Mouse (Mus musculus) cerebellum, adult 9-10 months (tissue): ENCODE measurements around the gene Mta3.
"Not testable (repeated sequence)": the region's sequence is repeated elsewhere in the genome, so short reads cannot be mapped to it uniquely, and the experiment has no call there.

Experiments
- DNase-seq: peaks from one replicate; pipeline ENCODE4 v3.0.0; 2022

Gene Mta3

DNA sequence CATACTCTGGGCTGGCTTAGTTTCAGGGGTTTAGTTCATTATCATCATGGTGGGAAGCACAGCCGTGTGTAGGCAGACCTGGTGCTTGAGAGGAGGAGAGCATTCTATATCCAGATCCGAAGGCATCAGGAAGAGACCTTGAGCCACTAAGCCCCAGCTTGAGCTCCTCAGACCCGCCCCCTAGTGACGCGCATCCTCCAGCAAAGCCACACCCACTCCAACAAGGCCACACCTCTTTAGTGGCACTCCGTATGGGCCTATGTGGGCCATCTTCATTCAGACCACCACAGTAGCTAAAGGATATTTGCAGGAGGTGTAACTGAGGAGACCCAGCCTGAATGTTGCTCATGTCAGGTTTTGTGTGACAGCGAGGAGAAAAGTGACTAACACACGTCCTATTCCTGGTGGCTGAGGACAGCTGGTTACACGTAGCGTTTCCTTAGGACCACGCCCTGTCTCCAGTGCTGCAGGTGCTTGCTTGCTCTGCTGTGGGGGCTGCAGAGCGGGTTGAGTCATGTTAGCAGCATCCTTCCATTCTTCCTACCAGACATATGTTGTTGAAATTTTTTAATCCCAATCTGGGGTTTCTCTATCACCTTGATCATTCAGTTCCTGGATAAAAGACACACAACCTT, 148.4 kb downstream of the Mta3 start:
- DNase-seq: no peak

DNA sequence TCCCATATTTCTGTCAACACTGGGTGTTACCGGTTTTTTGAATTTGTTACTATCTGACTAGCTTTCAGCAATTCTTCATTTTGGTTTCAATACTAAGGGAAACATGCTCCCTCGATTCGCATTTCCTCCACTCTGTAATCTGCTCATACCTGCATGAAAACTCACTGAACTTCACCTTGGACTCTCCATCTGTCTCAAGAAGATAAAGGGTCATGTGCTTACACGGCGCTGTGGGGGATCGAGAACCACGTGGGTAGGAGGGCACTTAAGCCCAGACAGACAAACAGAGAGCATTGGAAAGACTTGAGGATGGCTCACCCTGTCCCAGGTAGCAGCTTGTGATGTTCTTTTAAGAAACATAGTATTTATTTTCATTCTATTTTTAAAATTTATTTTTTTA, 152.4 kb downstream of the Mta3 start:
- no peak for DNase-seq

DNA sequence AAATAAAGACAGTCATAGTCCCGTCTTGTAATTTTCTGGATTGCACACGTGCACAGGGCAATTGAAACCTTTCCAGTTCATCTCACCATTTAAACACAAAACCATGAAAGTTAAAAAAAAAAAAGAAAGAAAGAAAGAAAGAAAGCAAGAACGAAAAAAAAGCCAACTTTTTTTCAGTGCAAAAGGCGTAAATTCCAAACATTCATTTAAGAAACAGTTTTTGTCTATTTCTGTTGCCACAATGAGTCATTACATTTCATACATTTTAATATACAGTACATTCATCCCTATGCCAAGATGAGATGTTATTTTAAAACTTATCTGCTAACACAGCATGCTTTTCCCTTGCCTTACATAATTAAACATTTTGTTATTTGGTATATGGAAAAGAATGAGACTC, 153.7 kb downstream of the Mta3 start:
- no peak for DNase-seq

DNA sequence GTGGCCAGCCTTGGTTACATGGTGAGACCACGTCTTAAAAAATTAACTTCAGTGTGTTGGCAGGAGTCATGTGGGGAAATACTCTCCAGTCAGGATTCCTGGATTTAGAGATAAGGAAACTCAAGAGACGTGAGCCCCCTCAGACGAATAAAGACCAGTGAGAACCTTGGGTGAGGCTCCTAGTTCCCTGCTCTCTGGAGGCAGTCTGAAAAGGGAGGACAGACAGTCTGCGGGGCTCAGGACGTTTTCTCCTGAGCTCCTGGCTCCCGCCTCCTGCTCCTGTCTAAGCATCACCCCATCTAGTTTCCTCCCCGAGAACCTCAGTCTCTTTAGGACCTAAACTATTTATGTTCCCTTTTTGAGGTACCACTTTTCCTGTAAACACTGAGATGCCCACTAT, 154.3 kb downstream of the Mta3 start:
- no peak for DNase-seq

DNA sequence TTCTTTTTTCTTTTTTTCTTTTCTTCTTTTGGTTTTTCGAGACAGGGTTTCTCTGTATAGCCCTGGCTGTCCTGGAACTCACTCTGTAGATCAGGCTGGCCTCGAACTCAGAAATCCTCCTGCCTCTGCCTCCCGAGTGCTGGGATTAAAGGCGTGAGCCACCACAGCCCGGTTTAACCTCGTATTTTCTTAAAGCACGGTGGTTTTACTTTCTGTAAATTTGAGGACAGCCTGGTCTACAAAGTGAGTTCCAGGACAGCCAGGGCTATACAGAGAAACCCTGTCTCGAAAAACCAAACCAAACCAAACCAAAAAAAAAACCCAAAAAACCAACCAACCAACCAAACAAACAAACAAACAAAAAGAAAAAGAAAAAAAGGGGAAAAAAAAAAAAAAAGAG, 155.0 kb downstream of the Mta3 start:
- not testable (repeated sequence) for DNase-seq

DNA sequence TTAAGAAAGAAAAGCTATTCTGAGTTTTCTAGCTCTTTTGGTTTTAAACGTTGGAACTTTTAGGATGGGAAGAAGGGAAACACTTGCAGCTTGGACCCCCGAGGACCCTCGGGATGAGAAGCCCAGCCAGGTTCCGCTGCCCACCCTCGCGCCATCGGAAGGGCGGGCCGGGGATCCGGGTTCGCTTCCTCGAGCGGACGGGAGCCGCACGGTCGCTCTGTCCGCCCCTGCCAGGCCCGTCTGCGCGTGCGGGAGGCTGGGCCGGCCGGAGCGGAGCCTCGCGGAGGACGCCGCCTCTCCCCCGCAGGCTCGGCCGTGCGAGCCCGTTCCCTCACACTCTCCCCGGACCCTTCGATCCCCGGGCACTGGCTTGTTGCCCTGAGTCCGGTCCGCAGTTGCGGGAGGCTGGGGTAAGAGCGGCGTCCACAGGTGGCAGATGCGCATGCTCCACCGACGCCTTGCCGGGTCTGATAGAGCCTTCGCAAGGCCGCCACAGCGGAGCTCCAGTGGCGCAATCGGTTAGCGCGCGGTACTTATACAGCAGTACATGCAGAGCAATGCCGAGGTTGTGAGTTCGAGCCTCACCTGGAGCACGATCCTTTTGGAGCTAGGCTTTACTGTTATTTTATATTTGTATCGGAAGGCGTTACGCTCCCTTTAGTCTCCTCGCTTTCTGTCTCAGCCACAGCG, 155.6 kb downstream of the Mta3 start:
- peak; percentile 98 for DNase-seq

DNA sequence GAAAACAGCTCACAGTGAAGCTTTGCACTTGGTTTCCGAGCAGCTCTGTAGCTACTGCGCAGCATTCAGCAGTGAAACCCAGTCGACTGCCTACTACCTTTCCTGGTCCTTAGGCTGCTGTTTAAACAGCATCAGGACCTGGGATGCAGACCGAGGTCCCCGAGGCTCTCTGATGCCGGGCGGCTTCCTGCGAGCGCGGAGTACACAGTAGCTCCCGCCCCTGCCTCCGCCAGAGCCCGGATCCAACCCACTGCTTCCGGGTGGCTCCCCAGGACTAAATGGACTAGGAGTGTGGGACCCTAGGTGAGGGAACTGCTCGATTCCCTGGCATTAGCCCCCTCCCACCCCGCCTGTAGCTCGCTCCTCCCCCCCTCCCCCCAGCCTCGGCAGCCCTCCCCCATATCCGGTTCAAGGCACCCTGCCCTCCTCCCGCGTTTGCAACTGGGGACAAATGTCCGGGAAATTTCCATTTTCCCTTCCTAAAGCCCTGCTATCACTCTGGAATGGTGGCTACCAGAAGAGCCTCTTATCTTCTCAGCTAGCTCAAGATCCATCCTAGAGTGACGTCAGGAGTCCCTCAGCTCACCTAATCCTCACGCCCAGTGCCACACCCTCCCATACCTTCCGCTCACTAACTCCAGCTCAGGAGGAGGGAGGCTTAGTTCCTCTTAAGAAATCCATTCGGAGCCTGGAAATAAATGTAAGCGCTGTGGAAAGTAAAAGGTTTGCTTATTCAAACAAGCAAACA, 156.3 kb downstream of the Mta3 start:
- peak; percentile 79 for DNase-seq

DNA sequence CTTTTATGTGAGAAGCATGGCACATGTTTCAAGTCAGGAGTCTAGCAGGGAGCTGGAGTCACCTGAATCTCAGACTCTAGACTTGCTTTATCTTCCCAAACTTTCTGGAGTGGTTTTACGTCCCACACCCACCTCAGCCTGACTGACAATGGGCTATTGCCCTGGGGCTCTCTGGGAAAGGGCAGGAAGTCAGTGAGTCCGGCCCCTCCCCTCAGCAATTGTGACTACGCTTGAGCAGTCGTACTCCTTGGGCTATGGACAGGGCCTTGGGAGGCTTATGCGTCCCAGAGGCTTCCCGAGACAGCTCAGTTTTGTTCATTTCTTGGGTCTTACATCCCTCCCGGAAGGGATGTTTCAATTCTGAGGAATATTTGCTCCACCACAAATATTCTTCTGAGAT, 159.4 kb downstream of the Mta3 start:
- no peak for DNase-seq

DNA sequence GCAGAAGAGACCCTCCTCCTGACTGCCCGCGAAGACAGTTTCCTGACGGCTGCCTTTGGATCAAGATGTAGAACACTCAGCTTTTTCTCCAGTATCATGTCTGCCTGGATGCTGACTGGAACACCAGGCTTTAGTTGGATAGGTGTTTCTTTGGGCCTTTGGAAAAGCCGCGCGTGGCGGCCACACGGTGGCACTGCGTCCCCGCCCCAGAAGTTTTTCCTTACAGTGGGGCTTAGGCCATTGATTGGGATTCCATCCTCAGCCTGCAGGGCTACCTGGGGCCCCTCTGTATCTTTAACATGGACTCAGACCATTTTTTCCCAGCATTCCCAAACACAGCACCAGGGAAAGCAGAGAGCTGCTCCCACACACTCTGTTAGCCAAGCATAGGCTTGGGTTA, 160.6 kb downstream of the Mta3 start:
- DNase-seq: no peak

DNA sequence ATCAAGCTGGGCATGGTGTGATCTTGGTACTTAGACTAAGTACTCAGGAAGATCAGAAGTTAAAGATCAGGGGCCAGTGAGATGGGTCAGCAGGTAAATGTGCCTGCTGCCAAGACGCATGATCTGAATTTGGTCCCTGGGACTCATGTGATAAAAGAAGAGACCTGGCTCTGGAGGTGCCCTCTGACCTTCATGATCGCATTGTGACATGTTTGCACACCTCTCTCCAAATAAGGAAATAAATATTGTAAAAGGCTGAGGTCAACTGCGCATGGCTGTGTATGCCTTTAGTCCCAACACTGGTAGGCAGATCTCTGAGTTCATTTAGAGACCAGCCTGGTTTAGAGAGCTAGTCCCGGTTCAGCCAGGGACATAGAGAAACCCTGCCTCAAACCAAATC, 164.4 kb downstream of the Mta3 start:
- DNase-seq: no peak
